Mouse (Mus musculus) ES-Bruce4 (cell line): ENCODE data around the gene Il12rb1.

ENCODE experiments used
- CTCF ChIP-seq: IDR thresholded peaks from one replicate; pipeline ENCODE4 v1.8.1; 2011; ENCODE audit warnings: low read depth, low read length
- POLR2A ChIP-seq: IDR thresholded peaks from one replicate; pipeline ENCODE4 v1.8.1; 2011; ENCODE audit warnings: low read length; ENCODE audit not compliant: insufficient read depth

- no peak for TF ChIP-seq CTCF
- TF ChIP-seq POLR2A = no peak
Measured at GRCm38 (mm10) chr8:70766571-70767440, 41.4 kb upstream of the Il12rb1 start.
